Mouse (Mus musculus): ENCODE measurements around the gene Tmem150a.

Tmem150a gene

GRCm38 (mm10) chr6:72407119-72407518 lies 51.9 kb downstream of the Tmem150a start:
- DNase-seq = peak; percentile 95

Measured in heart, adult 11 months (tissue).